Mouse (Mus musculus): Measurements from ENCODE around the gene Smurf1. TPM values are rescaled to one million over a fixed set of nuclear protein-coding genes. Genes with fewer than 3 reads are reported as not detected.
A peak's percentile ranks its signal among the peaks of the same experiment; 100 is the strongest.

The Smurf1 gene
- 10 to 100 TPM; 29.4 to 32.2 TPM for total RNA-seq (2021)
- long read RNA-seq, full-length matches to known transcripts = 57 of 83 reads
- long read RNA-seq, partial matches to known transcripts = 6 of 83 reads
- long read RNA-seq, other reads (novel, unspliced or antisense) = 20 of 83 reads

DNA sequence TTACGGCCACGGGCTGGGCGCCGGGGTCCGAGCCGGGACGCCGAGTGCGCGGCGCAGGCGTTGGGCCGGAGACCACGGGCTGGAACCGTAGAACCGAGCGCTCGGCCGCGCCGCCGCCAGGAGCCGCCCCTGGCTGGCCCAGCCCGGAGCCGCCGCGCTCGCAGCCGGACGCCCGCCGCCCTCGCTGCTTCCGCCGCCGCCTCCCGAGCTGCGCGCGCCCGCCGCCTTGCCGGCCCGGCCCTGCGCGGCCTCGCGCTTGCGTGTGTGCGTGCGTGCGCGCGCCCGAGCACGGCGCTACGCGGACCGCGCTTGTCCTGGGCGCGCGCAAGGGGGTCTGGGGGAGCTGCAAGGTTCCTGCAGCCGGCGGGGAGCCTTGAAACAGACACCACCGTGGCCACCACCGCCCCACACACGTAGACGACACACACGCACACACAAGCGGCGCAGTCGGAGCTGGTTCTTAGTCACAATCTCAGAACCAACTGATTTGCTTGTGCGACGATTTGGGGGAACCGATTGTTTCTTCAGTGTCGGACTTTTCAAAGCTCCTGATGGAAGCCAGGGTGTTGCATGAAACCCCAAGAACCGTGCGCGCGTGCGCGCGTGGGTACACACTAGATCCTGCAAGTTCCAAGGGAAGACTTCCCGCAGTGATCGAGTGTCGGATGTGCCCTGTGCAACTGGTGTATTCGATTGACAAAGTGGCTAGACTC is at the start of gene Smurf1:
Gene Smurf1, minus strand, starts transcription at position 209 of the 713 bp plus-strand sequence.
- DNase-seq (ENCODE audit: low spot score in 2 of 2) = peak; percentile 77 to 84

DNA sequence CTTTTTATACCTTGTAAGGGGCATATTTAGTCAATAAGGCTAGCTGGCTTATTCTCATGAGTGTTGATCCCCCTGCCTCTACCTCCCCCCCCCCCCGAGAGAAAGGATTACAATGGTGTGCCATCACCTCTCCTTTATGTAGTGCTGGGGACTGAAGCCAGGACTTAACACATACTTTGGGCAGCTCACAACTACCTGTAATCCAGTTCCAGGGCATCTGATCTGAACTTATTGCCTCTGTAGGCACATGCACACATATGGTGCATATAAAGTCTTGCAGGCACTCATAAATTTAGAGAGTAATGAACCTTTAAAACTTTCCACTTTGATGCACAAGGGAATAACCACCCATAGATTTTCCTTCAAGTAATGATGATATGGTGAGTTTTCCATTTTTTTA is 48.6 kb upstream of the Smurf1 start:
- DNase-seq (ENCODE audit: low spot score in 2 of 2) = no peak

DNA sequence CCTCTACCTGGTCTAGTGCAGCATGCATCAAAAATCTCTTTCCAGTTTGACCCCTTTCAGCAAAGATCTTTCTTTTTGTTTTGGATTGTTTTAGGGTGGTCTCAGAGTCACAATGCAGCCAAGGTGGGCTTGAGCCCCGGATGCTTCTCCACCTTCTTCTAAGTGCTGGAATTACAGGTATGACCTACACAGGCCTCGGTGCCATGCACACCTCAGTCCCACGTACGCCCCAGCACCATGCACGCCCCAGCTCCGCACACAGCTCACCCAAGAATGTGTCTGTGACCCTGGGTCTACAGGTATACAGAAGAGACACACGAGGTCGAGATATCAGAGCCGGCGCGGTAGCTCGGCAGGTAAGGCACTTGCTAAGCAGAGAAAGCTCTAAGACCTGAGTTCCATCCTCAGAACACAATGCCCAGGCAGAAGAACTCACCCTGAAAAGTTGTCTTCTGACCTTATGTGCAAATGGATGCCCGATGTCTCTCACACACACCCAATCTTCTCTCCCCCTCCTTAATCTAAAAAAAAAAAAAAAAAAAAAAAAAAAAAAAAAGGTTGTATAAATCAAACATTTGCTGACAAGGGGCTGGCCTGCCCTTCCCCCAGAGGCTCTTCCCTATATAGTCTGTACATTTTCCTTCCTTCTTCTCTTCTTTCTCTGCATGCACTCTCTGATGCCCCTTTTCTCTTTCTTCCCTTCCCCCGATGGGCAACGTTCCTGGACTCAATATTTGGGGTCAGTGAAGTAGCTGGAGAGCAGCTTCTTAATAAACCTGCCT is 43.4 kb upstream of the Smurf1 start:
- DNase-seq (ENCODE audit: low spot score in 2 of 2) = no peak

DNA sequence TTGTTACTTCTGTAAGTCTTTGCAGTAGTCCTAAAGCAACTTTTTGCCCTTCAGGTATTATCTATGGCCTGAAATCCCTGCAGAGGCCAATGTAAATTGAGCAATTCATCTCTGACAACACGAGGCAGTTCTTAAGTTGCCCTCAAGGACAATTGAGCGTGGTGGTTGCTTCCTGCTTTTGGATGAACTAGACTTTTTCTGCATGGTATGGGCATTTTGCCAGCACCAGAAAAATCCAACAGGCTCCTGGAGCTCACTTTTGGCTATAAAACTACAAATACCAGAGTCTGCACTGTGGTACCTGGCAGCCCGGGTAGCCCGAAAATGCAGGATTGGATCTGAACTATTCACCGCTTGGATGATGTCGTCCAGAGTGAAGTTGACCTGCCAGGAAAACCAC is 39.9 kb upstream of the Smurf1 start:
- DNase-seq (ENCODE audit: low spot score in 2 of 2) = no peak

DNA sequence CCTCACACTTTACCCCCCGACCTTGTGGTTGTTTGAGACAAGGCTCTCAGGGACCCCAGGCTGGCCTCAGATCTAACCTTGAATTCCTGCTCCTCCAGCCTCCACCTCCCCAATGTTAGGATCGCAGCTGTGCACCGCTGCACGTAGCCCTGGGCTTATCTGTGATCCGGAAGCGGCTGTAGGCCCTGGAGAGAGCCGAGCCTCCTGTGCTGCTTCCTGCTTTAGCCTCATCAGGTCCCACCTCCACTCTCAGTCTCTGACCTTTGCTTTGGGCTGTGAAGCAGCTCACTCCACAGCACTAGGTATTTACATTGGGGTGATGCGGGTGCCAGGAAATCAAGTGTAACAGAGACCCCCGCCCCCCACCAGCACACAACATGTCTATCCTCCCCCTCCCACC is 38.8 kb upstream of the Smurf1 start:
- no peak for DNase-seq (ENCODE audit: low spot score in 2 of 2)

DNA sequence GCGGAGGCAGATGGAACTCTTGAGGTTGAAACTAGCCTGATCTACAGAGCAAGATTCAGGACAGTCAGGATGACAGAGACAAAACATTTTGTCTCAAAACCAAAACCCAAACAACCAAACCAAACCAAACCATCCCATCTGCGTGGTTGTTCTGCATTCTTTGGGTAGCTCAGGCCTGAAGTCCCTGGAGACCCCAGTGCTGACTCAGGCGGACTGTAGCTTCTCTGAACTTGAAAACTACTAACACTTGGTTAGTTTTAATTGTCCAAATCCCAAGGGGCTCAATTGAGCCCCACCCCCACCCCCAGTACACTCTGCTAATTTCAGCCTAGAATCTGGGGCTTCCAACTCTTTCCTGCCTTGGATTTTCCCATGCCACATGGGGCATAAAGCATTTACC is 37.7 kb upstream of the Smurf1 start:
- DNase-seq (ENCODE audit: low spot score in 2 of 2) = no peak

DNA sequence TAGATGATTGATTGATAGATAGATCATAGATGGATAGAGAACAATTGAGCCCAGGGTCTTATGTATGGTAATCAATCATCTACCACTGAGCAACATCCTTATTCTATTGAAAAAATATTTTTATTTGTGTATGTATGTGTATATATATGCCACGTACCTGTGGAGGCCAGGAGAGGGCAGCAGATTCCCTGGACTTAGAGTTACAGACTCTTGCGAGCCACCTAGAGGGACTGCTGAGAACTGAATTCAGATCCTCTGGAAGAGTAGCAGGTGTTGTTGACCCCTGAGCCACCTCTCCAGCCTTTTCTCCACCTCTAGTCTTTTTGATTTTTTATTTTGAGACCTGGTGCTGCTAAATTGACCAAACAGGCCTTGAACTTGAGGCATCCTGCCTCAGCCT is 32.8 kb upstream of the Smurf1 start:
- no peak for DNase-seq (ENCODE audit: low spot score in 2 of 2)

DNA sequence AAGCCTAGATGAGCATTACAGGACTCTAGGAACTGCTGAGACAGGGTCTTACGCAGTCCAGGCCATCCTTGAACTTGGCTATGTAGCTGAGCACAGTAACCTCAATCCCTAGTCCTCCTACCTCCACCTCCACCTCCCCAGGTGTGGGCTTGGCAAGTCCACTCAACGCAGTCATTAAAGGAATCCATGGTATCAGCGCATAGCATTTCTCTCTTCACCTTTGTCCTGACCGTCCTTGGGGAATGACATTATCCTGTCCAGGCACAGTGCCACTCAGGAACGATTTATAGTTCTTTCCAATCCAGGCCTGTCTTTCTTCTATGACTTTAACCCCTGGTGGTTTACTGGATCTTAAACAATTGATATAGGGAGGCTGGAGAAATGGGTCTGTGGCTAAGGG is 24.8 kb upstream of the Smurf1 start:
- no peak for DNase-seq (ENCODE audit: low spot score in 2 of 2)

DNA sequence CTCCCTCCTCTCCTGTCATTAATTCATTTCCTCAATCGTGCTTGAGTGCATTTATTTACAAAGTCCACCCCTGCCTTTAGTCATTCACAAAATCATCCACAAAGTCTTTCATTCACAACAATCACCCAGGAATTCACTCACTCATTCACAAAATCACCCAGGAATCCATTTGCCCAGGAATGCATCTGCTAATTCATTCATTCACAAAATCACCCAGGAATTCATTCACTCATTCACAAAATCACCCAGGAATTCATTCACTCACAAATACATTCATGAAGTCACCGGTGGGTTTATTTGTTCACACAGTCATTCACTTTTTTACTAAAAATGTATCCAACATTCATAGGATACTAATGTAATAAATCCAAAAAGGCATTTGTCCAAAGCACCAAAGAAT is 24.4 kb upstream of the Smurf1 start:
- no peak for DNase-seq (ENCODE audit: low spot score in 2 of 2)

DNA sequence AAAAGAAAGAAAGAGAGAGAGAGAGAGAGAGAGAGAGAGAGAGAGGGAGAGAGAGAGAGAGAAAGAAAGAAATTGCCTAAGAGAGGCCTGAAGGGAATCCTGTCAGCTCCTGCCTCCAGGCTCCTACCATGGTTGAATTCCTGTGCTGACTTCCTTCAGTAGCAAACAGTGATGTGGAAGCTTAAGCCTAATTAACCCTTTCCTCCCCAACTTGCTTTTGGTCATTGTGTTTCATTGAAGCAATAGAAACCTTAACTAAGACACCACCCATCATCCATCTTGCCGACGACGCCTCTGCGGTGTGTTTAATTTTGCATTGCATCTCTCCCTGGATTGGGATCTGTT is 23.4 kb upstream of the Smurf1 start:
- DNase-seq (ENCODE audit: low spot score in 2 of 2) = no peak

DNA sequence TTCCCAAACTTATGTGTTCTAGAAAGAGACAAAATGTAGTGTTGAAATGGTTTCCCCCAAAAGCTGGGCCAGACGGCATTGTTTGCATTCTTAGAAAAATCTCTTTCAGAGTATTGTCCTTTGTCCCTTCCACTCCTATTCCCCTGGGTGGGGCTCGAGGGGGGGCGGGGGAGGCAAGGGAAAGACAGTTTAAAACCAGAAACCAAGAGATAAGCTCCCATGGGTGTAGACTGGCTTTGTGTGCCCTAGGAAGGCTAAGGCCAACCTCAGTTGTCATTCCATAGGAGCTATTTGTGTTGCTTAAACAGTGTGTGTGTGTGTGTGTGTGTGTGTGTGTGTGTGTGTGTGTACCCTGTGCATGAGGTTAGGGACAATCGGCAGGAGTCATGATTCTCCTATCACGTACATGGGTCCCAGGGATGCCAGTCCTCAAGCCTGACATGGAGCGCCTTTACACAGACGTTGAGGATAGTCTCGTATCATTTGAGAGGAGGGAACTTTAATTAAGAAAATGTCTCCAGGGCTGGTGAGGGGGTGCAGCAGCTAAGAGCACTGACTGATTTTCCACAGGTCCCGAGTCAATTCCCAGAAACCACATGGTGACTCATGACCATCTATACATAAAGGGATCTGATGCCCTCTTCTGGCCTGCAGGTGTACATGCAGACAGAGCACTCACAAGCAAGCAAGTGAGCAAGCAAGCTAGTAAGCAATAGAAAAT is 22.9 kb upstream of the Smurf1 start:
- DNase-seq (ENCODE audit: low spot score in 2 of 2) = peak; percentile 33 to 79

DNA sequence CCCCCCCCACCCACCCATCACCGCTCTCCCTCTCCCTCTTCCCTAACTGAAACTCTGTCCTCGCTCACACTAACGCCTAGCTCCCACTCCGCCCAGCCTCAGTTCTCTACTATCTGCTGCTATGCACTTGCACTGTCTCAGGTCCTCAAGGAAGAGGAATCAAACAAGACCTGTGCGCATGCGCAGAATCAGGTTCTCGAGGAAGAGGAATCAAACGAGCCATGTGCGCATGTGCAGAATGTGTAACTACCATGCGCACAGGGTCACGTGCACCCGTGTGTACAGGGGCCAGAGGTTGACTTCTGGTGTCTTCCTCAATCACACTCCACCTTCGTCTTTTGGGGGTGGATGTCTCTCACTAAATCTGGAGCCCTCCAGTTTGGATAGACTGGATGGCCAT is 21.9 kb upstream of the Smurf1 start:
- DNase-seq (ENCODE audit: low spot score in 2 of 2) = no peak

DNA sequence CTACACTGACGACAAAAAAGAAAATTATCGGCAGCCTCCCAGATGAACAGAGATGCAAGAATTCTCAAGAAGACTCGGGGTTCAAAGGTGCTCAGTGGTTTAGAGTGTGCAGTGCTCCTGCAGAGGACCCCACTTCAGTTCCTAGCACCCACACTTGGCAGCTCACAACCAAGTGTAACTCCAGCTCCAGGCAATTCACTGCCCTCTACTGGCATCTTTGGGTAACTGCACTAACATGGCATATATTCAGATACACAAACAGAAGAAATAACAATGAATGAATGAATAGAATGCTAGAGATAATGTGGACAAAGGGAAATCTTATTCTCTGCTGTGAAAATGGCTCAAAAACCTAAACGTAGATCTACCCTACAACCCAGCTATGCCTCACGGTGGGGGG is 19.2 kb upstream of the Smurf1 start:
- no peak for DNase-seq (ENCODE audit: low spot score in 2 of 2)

DNA sequence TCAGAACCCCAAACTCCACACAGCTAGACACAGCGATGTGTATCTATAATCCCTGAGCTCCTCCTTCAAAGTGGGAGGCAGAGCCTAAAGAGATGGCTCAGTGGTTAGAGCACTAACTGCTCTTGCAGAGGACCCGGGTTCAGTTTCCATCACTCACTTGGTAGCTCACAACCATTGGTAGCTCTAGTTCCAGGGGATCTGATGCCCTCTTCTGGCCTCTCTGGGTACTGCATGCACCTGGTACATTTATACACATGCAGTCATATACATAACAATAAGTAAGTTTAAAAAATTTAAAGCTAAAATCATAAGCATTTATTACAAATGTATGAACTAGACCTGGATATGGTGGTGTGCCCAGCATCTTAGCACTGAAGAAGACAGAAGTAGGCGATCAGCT is 17.6 kb upstream of the Smurf1 start:
- no peak for DNase-seq (ENCODE audit: low spot score in 2 of 2)

DNA sequence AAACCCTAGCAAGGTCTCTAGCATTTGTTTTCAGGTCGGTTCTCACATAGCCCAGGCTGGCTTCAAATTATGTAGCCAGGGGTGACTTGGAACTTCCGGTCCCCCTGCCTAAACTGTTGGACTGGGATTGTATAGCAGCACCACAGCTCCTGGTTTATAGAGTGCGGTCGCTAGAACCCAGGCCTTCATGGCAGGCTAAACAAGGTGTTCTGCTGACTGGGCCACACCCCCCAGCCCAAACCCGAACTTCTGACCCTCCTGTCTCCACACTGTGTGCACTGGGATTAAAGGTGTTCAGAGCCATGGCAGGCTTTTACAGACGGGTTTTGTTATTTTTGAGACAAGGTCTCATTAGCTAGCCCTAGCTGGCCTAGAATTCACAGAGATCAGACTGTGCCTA is 13.5 kb upstream of the Smurf1 start:
- no peak for DNase-seq (ENCODE audit: low spot score in 2 of 2)

DNA sequence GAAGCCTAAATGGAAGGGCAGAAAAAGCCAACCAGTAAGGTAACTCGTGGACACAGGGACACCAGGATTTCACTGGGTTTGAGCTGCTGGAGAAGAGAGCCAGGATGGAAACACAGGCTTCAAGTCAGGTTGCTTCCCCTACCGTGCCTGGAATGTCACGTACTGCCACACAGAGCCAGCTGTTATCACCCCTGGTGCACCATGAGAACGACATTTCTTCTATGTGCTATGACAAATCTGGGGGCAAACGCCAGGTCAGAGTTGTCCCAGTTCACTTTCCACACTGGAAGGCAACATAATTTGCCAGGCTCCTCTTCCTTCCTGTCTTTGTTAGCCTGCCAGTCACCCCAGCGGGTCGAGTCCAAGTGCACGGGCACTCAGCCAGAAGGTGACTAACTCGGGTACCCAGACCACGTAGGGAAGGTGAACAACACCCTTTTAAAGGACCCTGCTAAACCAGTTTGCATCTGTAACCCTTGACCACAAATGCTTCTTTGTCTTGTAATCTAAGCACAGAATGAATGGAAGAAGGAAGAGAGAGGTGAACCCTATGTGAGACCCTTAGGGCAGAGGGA is 13.0 kb upstream of the Smurf1 start:
- DNase-seq (ENCODE audit: low spot score in 2 of 2) = no peak

DNA sequence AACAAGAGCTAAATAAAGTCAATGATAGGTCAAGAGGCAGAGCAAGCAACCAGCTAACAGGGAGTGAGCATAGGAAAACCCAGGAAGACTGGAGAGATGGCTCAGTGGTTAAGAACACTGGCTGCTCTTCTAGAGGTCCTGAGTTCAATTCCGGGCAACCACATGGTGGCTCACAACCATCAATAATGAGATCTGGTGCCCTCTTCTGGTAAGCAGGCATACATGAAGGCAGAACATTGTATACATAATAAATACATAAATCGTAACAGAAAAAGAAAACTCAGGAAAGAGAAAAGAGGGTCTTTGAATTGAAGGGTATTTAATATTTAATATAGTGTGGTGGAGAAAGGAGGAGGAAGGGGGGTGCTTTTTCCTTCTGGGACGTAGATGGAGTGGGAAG is 5.6 kb upstream of the Smurf1 start:
- DNase-seq (ENCODE audit: low spot score in 2 of 2) = no peak

DNA sequence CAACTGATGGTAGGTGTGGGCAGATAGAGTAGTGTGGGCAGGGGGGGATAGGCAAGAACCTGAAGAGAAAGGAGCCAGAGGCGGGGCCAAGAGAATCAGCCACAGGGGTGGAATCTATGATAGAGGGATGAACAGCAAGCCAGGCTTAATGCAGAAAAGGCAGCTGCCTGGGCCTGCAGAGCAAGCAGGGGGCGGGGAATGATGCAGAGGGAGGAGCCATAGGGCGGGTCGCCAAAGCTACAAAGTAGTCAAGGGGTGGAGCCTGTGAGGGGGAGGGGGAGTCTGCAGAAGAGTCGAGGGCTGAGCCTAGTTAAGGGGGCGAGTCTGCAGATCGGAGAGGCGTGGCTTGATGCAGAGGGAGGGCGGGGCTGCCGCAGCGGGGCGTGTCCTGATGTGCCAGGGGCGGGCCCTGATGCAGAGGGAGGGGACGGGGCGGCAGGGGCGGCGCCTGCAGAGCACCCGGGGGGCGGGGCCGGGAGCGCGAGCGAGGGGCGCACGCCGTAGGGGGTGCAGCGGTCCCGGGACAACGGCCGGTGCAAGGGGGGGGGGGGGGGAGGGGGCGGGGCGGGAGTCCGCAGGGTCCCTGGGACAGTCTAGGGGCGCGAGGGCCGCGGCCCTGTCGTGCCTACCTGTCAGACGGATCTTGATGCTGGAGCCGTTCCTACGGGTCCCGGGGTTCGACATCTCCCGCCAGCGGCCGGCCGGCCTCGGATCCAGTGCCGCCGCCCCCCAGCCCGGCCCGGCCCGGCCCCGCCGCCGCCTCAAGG is 592 bp downstream of the Smurf1 start:
- peak; percentile 63 to 75 for DNase-seq (ENCODE audit: low spot score in 2 of 2)

DNA sequence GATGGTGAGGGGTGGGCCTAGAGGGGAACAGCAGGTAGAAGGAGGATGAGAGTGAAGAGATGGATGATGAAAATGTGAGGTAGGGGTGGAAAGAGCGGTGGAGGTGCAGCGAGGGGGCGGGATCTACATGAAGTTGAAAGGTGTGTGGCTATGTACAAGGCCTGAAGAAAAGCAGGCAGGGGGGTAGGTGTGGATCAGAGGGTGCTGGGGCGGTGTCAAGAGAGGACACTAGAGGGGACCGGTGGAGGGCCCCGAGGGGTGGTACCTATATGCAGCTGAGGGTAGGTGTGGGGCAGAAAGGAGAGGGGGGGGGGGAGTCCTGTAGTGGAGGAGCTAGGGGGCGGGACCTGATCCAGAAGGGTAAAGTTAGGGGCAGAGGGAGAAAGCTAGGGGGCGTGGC is 1.2 kb downstream of the Smurf1 start:
- no peak for DNase-seq (ENCODE audit: low spot score in 2 of 2)

DNA sequence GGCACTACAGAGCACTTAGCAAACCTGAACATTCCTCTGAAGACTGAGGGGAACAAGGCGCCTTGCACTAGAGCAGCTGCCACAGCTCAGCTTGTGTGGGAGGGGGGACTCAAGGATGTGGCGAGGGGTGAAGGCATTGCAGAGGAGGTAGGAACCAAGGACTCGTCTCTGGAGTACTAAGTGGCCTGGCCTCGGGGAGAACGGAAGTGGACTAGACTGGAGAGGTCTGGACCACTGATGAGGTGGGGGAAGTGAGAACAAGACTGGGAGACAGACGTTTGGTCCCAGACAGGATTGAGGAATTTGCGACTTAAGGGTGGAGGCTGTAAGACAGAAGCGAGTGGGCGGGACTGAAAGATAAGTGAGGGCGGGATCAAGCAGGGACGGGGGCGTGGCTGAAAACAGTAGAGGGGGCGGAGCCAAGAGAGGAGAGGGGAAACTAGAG is 1.8 kb downstream of the Smurf1 start:
- DNase-seq (ENCODE audit: low spot score in 2 of 2) = peak in 1 of 2 experiments; percentile 69

DNA sequence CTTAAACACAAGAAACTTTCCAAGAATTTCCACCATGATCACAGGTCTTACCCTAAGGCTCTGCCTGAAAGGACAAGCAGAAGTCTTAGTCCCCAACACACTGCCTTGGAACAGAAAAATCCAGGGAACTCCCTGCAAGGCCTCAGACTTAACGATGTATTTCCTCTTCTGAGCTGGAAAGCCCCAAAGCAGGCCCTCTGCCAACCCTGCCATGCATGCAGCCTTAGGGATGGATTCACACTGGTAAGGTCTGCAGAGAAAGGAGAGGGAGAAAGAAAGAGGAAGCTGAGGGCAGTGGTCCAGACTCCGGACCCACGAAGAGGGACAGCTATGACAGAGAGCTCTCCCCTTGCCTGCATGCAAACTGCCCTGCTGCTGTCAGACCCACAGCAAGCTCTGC is 2.2 kb downstream of the Smurf1 start:
- DNase-seq (ENCODE audit: low spot score in 2 of 2) = no peak

Measured in layer of hippocampus, adult 18-20 months (tissue).